Mouse (Mus musculus) adrenal gland, adult (tissue): ENCODE measurements around the gene Ppig.
"Not testable (repeated sequence)": the region's sequence is repeated elsewhere in the genome, so short reads cannot be mapped to it uniquely, and the experiment has no call there.

ENCODE experiments used
- DNase-seq, 2 experiments: peaks; one replicate each; pipeline ENCODE4 v3.0.0; 2022 to 2023; ENCODE audit warnings: low spot score in 1 of 2; ENCODE audit not compliant: inconsistent age in 2 of 2

The Ppig gene

GRCm38 (mm10) chr2:69722273-69722649, at the start of gene Ppig:
Gene Ppig (plus strand): TSS chr2:69722545.
- DNase-seq: no peak

DNA sequence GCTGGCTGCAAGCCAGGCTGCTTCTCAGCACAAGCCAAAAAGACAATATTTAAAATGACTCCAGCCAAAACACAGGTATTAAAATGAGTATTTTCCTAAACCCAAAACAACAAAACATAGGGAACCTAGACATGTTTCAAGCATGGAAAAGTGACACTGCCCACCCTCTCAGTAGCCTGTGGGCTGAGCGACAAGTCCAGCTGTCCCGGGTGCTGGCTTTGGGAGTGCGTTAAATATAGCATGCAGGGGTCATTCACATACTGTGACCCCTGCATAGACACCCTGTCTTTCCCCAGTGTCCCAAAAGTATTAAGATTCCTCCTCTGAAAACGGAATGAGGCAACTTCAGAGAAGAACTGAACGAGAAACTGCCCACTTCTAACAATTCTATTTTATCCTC, 48.6 kb upstream of the Ppig start:
- no peak for DNase-seq

GRCm38 (mm10) chr2:69675266-69675665, 47.1 kb upstream of the Ppig start:
- no peak for DNase-seq

GRCm38 (mm10) chr2:69676713-69677112, 45.6 kb upstream of the Ppig start:
- peak in 1 of 2 experiments; percentile 51 for DNase-seq

GRCm38 (mm10) chr2:69677215-69677614, 45.1 kb upstream of the Ppig start:
- DNase-seq: not testable (repeated sequence)

- DNase-seq: peak in 1 of 2 experiments; percentile 44
Observed at GRCm38 (mm10) chr2:69679990-69680389, 42.4 kb upstream of the Ppig start.

- DNase-seq: no peak
Observed at GRCm38 (mm10) chr2:69681931-69682330, 40.4 kb upstream of the Ppig start.

DNA sequence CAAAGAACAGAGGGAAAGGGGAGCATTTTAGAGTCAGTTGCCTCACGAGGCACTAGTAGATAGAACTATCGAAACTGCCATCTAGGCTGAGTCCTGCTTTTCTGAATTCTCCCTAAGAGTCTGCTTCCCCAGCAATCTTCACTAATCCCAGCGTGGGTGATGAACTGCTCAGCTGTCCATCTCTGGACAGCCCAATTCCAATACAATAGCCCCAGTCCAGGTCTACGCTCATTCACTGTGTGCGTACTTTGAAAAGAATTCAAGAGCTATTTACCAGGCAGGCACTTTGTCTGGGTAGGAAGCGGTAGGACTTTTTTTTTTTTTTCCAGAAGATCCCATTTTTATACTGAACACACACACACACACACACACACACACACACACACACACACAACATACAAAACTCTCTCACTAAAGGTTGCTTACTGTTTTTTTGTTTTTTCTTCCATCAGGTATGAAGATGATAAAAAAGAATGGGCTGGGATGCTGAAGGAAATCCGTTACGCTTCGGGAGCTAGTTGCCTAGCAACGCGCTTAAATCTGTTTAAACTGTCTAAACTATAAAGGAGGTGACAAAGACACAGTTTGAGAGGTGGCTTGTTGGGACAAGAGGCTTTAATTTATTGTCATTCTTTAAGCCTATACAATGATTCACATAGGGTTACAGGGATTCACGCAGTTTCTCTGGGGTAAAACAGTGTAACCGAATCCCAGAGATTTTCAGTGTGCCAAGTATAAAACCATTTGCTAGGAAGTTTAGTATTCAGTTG, 39.1 kb upstream of the Ppig start:
- no peak for DNase-seq

DNA sequence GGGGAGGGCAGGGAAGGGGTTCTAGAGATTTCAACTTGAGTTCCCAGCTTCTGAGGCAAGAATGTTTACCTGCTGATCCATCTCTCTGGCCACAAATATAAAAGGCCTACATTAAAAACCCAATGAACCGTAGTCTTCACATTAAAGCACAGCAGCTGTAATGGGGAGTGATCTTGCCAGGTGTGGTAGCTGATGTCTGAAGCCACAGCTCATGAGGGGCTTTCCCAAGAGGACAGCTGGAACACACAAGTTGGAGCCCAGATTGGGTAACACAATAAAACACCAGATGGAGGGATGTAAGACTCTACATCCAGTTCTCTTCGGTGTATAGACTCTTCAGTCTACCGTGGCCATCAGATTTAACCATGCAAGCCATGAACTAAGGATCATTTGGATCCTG, 37.9 kb upstream of the Ppig start:
- no peak for DNase-seq

GRCm38 (mm10) chr2:69690214-69690613, 32.1 kb upstream of the Ppig start:
- DNase-seq: no peak

GRCm38 (mm10) chr2:69690843-69691242, 31.5 kb upstream of the Ppig start:
- peak in 1 of 2 experiments; percentile 19 for DNase-seq

GRCm38 (mm10) chr2:69693501-69693900, 28.8 kb upstream of the Ppig start:
- peak in 1 of 2 experiments; percentile 25 for DNase-seq

DNA sequence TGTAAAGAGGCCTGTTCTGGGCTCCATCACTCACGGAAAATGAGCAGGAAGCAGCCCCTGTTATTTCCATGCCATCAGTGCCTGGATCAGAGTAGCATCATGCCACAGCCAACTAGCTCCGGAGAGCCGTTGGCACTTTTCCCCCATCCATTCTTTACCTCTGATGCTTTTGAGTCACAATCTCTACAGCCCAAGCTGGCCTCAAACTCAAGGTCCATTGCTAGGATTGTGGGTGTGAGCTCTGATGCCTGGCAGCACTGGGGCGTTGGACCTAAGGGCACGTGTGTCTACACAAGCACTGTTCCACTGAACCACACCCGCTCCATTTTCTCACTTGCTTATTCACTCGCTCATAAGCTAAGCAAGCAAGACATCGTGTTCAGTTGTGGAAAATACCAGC, 21.9 kb upstream of the Ppig start:
- peak in 1 of 2 experiments; percentile 14 for DNase-seq

DNA sequence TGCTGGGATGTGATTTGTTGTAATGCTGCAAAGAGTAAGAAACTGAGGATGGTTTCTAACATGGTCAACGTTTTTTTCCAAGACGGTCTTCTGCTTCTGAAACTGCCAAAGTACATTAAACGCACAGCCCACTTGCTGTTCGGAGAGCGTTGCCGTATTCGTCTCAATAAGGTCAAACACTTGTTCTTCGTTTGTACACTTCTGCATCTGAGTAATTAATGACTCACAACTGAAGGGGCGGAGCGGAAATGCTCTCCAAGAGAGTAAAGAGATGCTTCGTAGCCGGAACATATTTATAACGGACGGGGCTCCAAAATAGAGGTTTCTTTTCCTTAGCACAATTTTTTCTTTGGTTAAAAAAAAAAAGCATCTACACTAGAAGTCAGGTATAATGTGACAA, 10.2 kb upstream of the Ppig start:
- peak; percentile 44 to 68 for DNase-seq

DNA sequence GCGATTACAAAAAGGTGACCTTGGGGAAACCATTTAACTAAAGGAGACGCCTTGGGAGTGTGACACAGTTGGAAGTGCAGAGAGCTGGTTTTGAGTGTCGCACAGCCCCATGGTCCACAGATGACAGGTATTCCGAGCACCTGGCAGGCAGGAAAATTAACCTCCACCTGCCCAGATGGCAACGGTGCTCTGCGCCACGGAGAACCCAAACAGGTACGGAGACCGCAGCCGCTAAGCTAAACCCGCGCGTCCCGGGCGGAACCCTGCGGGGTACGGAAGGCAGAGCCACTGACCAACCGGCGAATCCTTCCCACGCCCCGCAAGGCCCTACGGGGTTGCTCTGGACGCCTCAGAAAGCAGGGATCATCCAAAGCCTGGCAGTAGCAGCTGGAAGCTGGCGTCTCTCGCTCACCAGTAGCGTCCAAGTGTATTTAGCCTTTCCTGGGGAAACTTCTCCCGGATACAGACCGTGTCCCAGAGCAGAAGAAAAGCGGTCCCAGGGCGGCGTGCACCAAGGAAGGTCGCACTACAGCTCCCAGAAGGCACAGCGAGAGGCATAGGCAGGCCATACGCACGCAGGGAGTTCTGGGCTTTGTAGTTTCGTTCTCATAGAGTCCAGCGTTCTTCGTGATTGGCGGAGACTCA, 9.2 kb upstream of the Ppig start, which contains the start of gene Fastkd1:
TSS of gene Fastkd1 (minus strand) at position 536 of the 645 bp plus-strand sequence.
- DNase-seq: peak; percentile 90 to 97

DNA sequence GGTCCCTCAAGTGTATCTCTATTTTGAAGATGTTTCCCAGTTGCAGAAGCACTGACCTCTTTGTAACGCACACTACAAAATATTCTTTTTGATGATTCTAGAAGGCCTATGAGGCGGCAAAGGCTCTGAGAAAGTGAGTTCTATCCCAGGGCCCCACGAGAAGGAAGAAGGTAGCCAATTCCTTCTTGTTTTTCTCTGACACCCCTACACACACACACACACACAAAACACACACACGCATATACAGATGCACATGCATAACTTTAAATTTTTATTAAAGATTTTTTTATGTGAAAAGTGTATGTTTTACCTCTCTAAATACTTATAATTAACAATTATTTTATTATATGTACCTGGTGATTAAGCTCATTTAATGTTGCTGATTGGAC, 8.7 kb upstream of the Ppig start:
- no peak for DNase-seq

DNA sequence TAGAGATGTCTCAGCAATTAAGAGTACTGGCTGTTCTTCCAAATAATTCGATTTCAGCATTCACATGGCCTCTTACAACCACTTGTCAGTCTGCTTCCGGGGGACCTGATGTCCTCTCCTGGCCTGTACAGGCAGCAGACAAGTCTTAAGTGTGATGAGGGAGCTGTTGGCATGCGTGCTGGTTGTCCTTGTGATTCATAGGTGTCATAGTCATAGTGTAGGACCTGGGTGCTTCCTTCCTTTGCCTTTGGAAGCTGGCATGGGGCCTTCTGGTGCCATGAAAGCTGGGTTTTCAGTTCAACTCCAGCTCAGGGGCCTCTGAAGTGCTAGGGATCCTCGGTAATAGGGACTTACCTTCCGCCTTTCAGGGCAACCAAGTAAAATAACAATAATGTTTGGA, 8.2 kb upstream of the Ppig start:
- DNase-seq: peak; percentile 46 to 73

GRCm38 (mm10) chr2:69716483-69716882, 5.9 kb upstream of the Ppig start:
- DNase-seq: peak in 1 of 2 experiments; percentile 17

- DNase-seq: peak; percentile 56 to 82
Observed at GRCm38 (mm10) chr2:69719121-69719520, 3.2 kb upstream of the Ppig start.

GRCm38 (mm10) chr2:69722650-69723518, 539 bp downstream of the Ppig start:
- peak; percentile 92 to 98 for DNase-seq

- DNase-seq: no peak
Observed at GRCm38 (mm10) chr2:69723519-69723825, 1.1 kb downstream of the Ppig start.

DNA sequence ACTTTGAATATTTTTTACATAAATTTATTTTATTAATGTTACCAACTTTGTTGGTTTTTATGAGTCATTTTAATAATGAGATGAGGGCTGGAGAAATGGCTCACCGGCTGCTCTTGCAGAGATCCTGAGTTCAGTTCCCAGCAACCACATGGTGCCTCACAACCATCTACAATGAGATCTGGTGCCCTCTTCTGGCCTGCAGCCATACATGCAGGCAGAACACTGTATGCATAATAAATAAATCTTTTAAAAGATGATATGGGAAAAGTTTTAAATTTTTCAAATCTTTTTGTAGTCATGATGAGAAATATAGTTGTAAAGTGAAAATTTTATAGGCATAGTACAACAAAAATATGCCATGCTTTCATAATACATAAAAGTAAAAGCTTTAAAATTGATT, 22.7 kb downstream of the Ppig start:
- DNase-seq: no peak
